Mouse (Mus musculus) WW6 (cell line): ENCODE data around the gene Olfr175-ps1.

ENCODE experiments used
- DNase-seq: peaks from one replicate; pipeline ENCODE4 v3.0.0-alpha.2; 2013; ENCODE audit warnings: low read depth, low spot score

The Olfr175-ps1 gene

GRCm38 (mm10) chr16:58826732-58827319, at the start of gene Olfr175-ps1:
TSS of gene Olfr175-ps1 (minus strand) at chr16:58826782.
- DNase-seq, result no peak

- DNase-seq, result no peak
These were observed 48.1 kb upstream of the Olfr175-ps1 start, which contains the start of gene Olfr177 for GRCm38 (mm10) chr16:58874668-58875067. TSS of gene Olfr177 (minus strand) at chr16:58874768.

GRCm38 (mm10) chr16:58861479-58861878, 34.9 kb upstream of the Olfr175-ps1 start:
- DNase-seq, result no peak

- DNase-seq, result no peak
These were observed 33.6 kb upstream of the Olfr175-ps1 start for GRCm38 (mm10) chr16:58860032-58860737.

GRCm38 (mm10) chr16:58800168-58800567, 26.4 kb downstream of the Olfr175-ps1 start, which contains the start of gene Olfr173:
TSS of gene Olfr173 (minus strand) at chr16:58800268.
- DNase-seq, result no peak
